Mouse (Mus musculus) layer of hippocampus, postnatal 25 days (tissue): ENCODE results near the gene Slc7a4. TPM values are rescaled to one million over a fixed set of nuclear protein-coding genes. Genes with fewer than 3 reads are reported as not detected.
A peak's percentile ranks its signal among the peaks of the same experiment; 100 is the strongest.

Source experiments
- DNase-seq, 2 experiments: peaks; one replicate each; pipeline ENCODE4 v3.0.0; 2022; ENCODE audit warnings: mixed read lengths in 2 of 2, low spot score in 1 of 2; ENCODE audit errors: extremely low spot score in 1 of 2
- total RNA-seq, 2 experiments: library from RNA; stranded (reverse); gene quantifications; 2 replicates each; pipeline ENCODE4 v1.2.3; 2021

Gene Slc7a4
- total RNA-seq, 2 experiments from 2014 or later = 88.1 to 103 TPM

GRCm38 (mm10) chr16:17526223-17526622, 56.8 kb downstream of the Slc7a4 start:
- DNase-seq = no peak

GRCm38 (mm10) chr16:17525524-17525923, 57.5 kb downstream of the Slc7a4 start:
- DNase-seq = no peak

DNA sequence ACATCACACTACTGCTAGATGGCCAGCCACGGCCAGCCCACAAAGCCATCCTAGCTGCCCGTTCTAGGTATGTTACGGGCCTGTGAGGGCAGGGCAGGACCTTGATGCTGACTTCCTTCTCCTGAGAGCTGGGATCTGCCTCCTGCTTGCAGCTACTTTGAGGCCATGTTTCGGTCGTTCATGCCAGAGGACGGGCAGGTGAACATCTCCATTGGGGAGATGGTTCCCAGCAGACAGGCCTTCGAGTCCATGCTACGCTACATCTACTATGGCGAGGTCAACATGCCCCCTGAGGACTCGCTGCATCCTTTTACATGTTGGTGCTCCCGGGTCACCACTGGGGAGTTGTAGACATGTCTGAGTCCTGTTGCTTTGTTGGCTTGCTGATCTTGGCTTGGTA, 58.9 kb downstream of the Slc7a4 start:
- peak in 1 of 2 experiments; percentile 7 for DNase-seq

Other genes with a start within 250 kb of the Slc7a4 start
- gene Snap29, start 177.2 kb downstream of the Slc7a4 start, total RNA-seq = 10 to 100 TPM; 20.9 to 24.0 TPM
- gene Pi4ka, start 176.9 kb downstream of the Slc7a4 start, total RNA-seq = 100 to 1,000 TPM; 254 to 282 TPM
- gene Crkl, start 131.2 kb downstream of the Slc7a4 start, total RNA-seq = 10 to 100 TPM; 34.3 to 38.5 TPM
- gene Aifm3, start 93.6 kb downstream of the Slc7a4 start, total RNA-seq = 10 to 100 TPM; 76.1 to 84.5 TPM
- 100 to 1,000 TPM; 189 to 193 TPM for gene Lztr1, start 74.5 kb downstream of the Slc7a4 start, total RNA-seq
- 10 to 100 TPM; 39.8 to 47.8 TPM for gene Thap7, start 52.1 kb downstream of the Slc7a4 start, total RNA-seq
- gene Lrrc74b, start 22.0 kb downstream of the Slc7a4 start, total RNA-seq = 1 to 10 TPM in 1 of 2 experiments, under 1 TPM in 1; 0.57 to 1.2 TPM
- 1 to 10 TPM in 1 of 2 experiments, under 1 TPM in 1; 0.64 to 1.3 TPM for gene P2rx6, start 21.3 kb downstream of the Slc7a4 start, total RNA-seq
- gene Smpd4, start 36.1 kb upstream of the Slc7a4 start, total RNA-seq = 10 to 100 TPM; 40.8 to 58.6 TPM
- gene Ccdc74a, start 63.3 kb upstream of the Slc7a4 start, total RNA-seq = 10 to 100 TPM; 38.7 to 39.3 TPM
- 10 to 100 TPM; 62.7 to 82.2 TPM for gene Med15, start 149.7 kb upstream of the Slc7a4 start, total RNA-seq
- gene Klhl22, start 176.4 kb upstream of the Slc7a4 start, total RNA-seq = 100 to 1,000 TPM in 1 of 2 experiments, 10 to 100 TPM in 1; 97.3 to 103 TPM
- 1 to 10 TPM; 2.7 to 2.8 TPM for gene Scarf2, start 214.1 kb upstream of the Slc7a4 start, total RNA-seq
- gene B830017H08Rik, start 249.9 kb upstream of the Slc7a4 start, total RNA-seq = 1 to 10 TPM; 3.6 to 3.7 TPM